Mouse (Mus musculus) hindbrain, embryonic 11.5 days (tissue): ENCODE data around the gene Trat1. TPM values are rescaled to one million over a fixed set of nuclear protein-coding genes. Genes with fewer than 3 reads are reported as not detected.

Source experiments
- ATAC-seq: fragments of 200-750 bp; cut with Nextera tagmentation; 2 replicates; pipeline ENCODE4 v1.8.0; 2017; ENCODE audit warnings: mild to moderate bottlenecking, moderate TSS enrichment, moderate library complexity; ENCODE audit not compliant: low FRiP score
- DNase-seq: peaks from one replicate; pipeline ENCODE4 v3.0.0-alpha.2; 2015; ENCODE audit warnings: low spot score
- H3K27ac ChIP-seq: fragments of 300-500 bp; sonication (generic); 2 replicates; pipeline ENCODE4 v1.5.1; 2014; ENCODE audit warnings: mild to moderate bottlenecking, low read depth, low read length
- H3K27me3 ChIP-seq: fragments of 300-500 bp; sonication (generic); 2 replicates; pipeline ENCODE4 v1.6.1; 2014; ENCODE audit warnings: mild to moderate bottlenecking, low read length, moderate library complexity, mixed read lengths; ENCODE audit not compliant: control insufficient read depth, insufficient read depth
- H3K36me3 ChIP-seq: fragments of 300-500 bp; sonication (generic); 2 replicates; pipeline ENCODE4 v1.6.1; 2014; ENCODE audit warnings: mild to moderate bottlenecking, low read length, moderate library complexity, mixed read lengths; ENCODE audit not compliant: control insufficient read depth, insufficient read depth
- H3K4me1 ChIP-seq: fragments of 300-500 bp; sonication (generic); replicated peaks from 2 replicates; pipeline ENCODE4 v1.6.1; 2014; ENCODE audit warnings: low read length, mixed read lengths; ENCODE audit not compliant: control insufficient read depth, insufficient read depth
- H3K4me2 ChIP-seq: fragments of 300-500 bp; sonication (generic); replicated peaks from 2 replicates; pipeline ENCODE4 v1.6.1; 2014; ENCODE audit warnings: mild to moderate bottlenecking, low read depth, low read length
- H3K4me3 ChIP-seq: fragments of 300-500 bp; sonication (generic); 2 replicates; pipeline ENCODE4 v1.5.1; 2014; ENCODE audit warnings: low read depth, low read length
- H3K9ac ChIP-seq: fragments of 300-500 bp; sonication (generic); 2 replicates; pipeline ENCODE4 v1.6.1; 2014; ENCODE audit warnings: low read depth, low read length
- H3K9me3 ChIP-seq: fragments of 300-500 bp; sonication (generic); 2 replicates; pipeline ENCODE4 v1.6.1; 2016; ENCODE audit warnings: low read length; ENCODE audit not compliant: control insufficient read depth
- WGBS: fragments of 180-500 bp; shearing (Covaris S2); extraction: QIAGEN DNeasy Blood & Tissue Kit; methylation state at CpG from one replicate; pipeline ENCODE4 v1.1.7; 2014; 5-methylcytosine and 5-hydroxymethylcytosine counted together
- polyA plus RNA-seq: library from polyadenylated mRNA; unstranded; fragments of >200 nt; fragmentation: Nextera tagmentation; extraction: Ambion mirVana; gene quantifications from 2 replicates; pipeline ENCODE4 v1.2.1, GENCODE M21; 2014

Trat1 gene
- polyA plus RNA-seq, 1 experiment from 2014 or later: not detected

GRCm38 (mm10) chr16:48798285-48798684 is 26.5 kb upstream of the Trat1 start:
- Histone ChIP-seq H3K4me2 (no peak overlapping the region), H3K27ac (no peak overlapping the region), H3K27me3 (no peaks in the 10 kb centered on the region), H3K4me3 (no peak overlapping the region), H3K9ac (no peak overlapping the region), H3K36me3 (no peaks in the 10 kb centered on the region), H3K9me3 (no peaks in the 10 kb centered on the region), H3K4me1 (no peaks in the 10 kb centered on the region)
- 85% methylated on average over 3 of the region's 3 CpGs for WGBS
- ATAC-seq (no peak), DNase-seq (no peak)

- H3K4me1 ChIP-seq: no peaks in the 10 kb centered on the region
- H3K4me2 ChIP-seq: no peak overlapping the region
- no peak overlapping the region for H3K9ac ChIP-seq
- no peaks in the 10 kb centered on the region for H3K36me3 ChIP-seq
- no peaks in the 10 kb centered on the region for H3K27me3 ChIP-seq
- H3K27ac ChIP-seq: no peak overlapping the region
- no peaks in the 10 kb centered on the region for H3K9me3 ChIP-seq
- 85% methylated on average over 4 of the region's 4 CpGs for WGBS
- DNase-seq (no peak), ATAC-seq (no peak)
- no peak overlapping the region for H3K4me3 ChIP-seq
These were observed 16.9 kb upstream of the Trat1 start for GRCm38 (mm10) chr16:48788704-48789185.

GRCm38 (mm10) chr16:48786258-48786657 is 14.4 kb upstream of the Trat1 start:
- no peaks in the 10 kb centered on the region for H3K36me3 ChIP-seq
- ATAC-seq (no peak), DNase-seq (no peak)
- no peak overlapping the region for H3K4me2 ChIP-seq
- H3K9me3 ChIP-seq: no peaks in the 10 kb centered on the region
- no peaks in the 10 kb centered on the region for H3K27me3 ChIP-seq
- no peaks in the 10 kb centered on the region for H3K4me1 ChIP-seq
- WGBS: 82% methylated on average over 3 of the region's 3 CpGs
- no peak overlapping the region for H3K27ac ChIP-seq
- H3K9ac ChIP-seq: no peak overlapping the region
- H3K4me3 ChIP-seq: no peak overlapping the region

GRCm38 (mm10) chr16:48777254-48777653 is 5.4 kb upstream of the Trat1 start:
- no peaks in the 10 kb centered on the region for H3K9me3 ChIP-seq
- H3K4me2 ChIP-seq: no peak overlapping the region
- no peaks in the 10 kb centered on the region for H3K27me3 ChIP-seq
- no peak for ATAC-seq
- no peaks in the 10 kb centered on the region for H3K36me3 ChIP-seq
- no peak for DNase-seq
- H3K4me3 ChIP-seq: no peak overlapping the region
- H3K9ac ChIP-seq: no peak overlapping the region
- H3K4me1 ChIP-seq: no peaks in the 10 kb centered on the region
- WGBS: 62% methylated on average over 2 of the region's 2 CpGs
- H3K27ac ChIP-seq: no peak overlapping the region

GRCm38 (mm10) chr16:48769183-48769582 is 2.6 kb downstream of the Trat1 start:
- Histone ChIP-seq H3K9me3 (no peaks in the 10 kb centered on the region), H3K4me2 (no peak overlapping the region), H3K27me3 (no peaks in the 10 kb centered on the region), H3K27ac (no peak overlapping the region), H3K4me1 (no peaks in the 10 kb centered on the region), H3K9ac (no peak overlapping the region), H3K36me3 (no peaks in the 10 kb centered on the region), H3K4me3 (no peak overlapping the region)
- 92% methylated on average over 3 of the region's 3 CpGs for whole genome bisulfite sequencing
- ATAC-seq: no peak
- no peak for DNase-seq

GRCm38 (mm10) chr16:48760643-48761481 is 11.0 kb downstream of the Trat1 start:
- Histone ChIP-seq H3K9me3 (no peaks in the 10 kb centered on the region), H3K36me3 (no peaks in the 10 kb centered on the region), H3K4me2 (no peak overlapping the region), H3K27me3 (no peaks in the 10 kb centered on the region), H3K4me1 (no peaks in the 10 kb centered on the region), H3K27ac (no peak overlapping the region), H3K9ac (no peak overlapping the region), H3K4me3 (no peak overlapping the region)
- ATAC-seq: no peak
- 87% methylated on average over 17 of the region's 17 CpGs for WGBS
- DNase-seq: no peak

- peak; percentile 57; the same call in 1 of the 2 replicates for ATAC-seq
- peak; percentile 22 for DNase-seq
- Histone ChIP-seq H3K9me3 (no peaks in the 10 kb centered on the region), H3K27me3 (no peaks in the 10 kb centered on the region), H3K4me3 (0 out of 2 replicates have a peak overlapping the region, but pooled peaks have one; percentile 8), H3K27ac (no peak overlapping the region), H3K4me2 (peak overlapping the region; percentile 23; the same call in 1 of the 2 replicates), H3K4me1 (no peaks in the 10 kb centered on the region), H3K36me3 (no peaks in the 10 kb centered on the region), H3K9ac (no peak overlapping the region)
- 17% methylated on average over 26 of the region's 26 CpGs for WGBS
These were observed 21.5 kb downstream of the Trat1 start for GRCm38 (mm10) chr16:48750145-48750827.

- Histone ChIP-seq H3K4me2 (no peak overlapping the region), H3K36me3 (no peaks in the 10 kb centered on the region), H3K9ac (no peak overlapping the region), H3K4me1 (no peaks in the 10 kb centered on the region), H3K9me3 (no peaks in the 10 kb centered on the region), H3K27me3 (no peaks in the 10 kb centered on the region), H3K27ac (no peak overlapping the region), H3K4me3 (no peak overlapping the region)
- no peak for ATAC-seq
- DNase-seq: no peak
- WGBS: 92% methylated on average over 2 of the region's 2 CpGs
These were observed 26.4 kb downstream of the Trat1 start for GRCm38 (mm10) chr16:48745418-48745817.
